ENCODE assay signal across 8 mouse cellular contexts in genomic region chr11:94129261-94130059, GRCm38 (mm10).
A peak's percentile ranks its signal among the peaks of the same experiment; 100 is the strongest.
DNase-seq lines count a peak whose midpoint lies in the region; ATAC-seq and TF ChIP-seq lines count a peak whose summit lies in the region.

No protein-coding gene starts in this region.

- TF ChIP-seq RAD21 in MEL (IDR thresholded peaks at IDR 0.05; ENCODE audit: low read depth, low read length), result peak; percentile 70

- H3K4me3 ChIP-seq in MEL (ENCODE audit: control insufficient read depth in 1 of 2, insufficient read depth in 1 of 2, low read depth in 2 of 2, low read length in 2 of 2), result no peak overlapping the region
- H3K4me3 ChIP-seq in gastrocnemius, adult 2 months, result peak overlapping the region; percentile 13
- no peak overlapping the region for H3K4me3 ChIP-seq in hindbrain, postnatal 0 days (ENCODE audit: low read length)
- H3K4me3 ChIP-seq in limb, embryonic 11.5 days (ENCODE audit: low read depth, low read length), result no peak overlapping the region

- H3K9me3 ChIP-seq in MEL (replicated peaks; ENCODE audit: insufficient read depth, low read length), result no peaks in the 10 kb centered on the region
- H3K9me3 ChIP-seq in hindbrain, postnatal 0 days (ENCODE audit: low read length), result no peaks in the 10 kb centered on the region
- H3K9me3 ChIP-seq in limb, embryonic 11.5 days (ENCODE audit: control insufficient read depth, low read length), result no peaks in the 10 kb centered on the region

- no peak for TF ChIP-seq POLR2A in MEL (IDR thresholded peaks at IDR 0.05; ENCODE audit: control insufficient read depth in 1 of 2, insufficient read depth in 1 of 2, low read depth in 1 of 2, low read length in 2 of 2, poor library complexity in 1 of 2)

- no peaks in the 10 kb centered on the region for H3K36me3 ChIP-seq in MEL (ENCODE audit: control insufficient read depth in 1 of 2, insufficient read depth in 2 of 2, low read length in 2 of 2)
- H3K36me3 ChIP-seq in hindbrain, postnatal 0 days (ENCODE audit: insufficient read depth, low read length), result no peaks in the 10 kb centered on the region
- H3K36me3 ChIP-seq in limb, embryonic 11.5 days (ENCODE audit: control insufficient read depth, insufficient read depth, low read length), result no peaks in the 10 kb centered on the region

- peak; percentile 27; the same call in 1 of the 2 replicates for ATAC-seq in hindbrain, postnatal 0 days
- peak; percentile 24; the same call in 1 of the 2 replicates for ATAC-seq in limb, embryonic 11.5 days (ENCODE audit: insufficient number of reproducible peaks, low FRiP score, low TSS enrichment, low read depth)

- no peak overlapping the region for H3K4me2 ChIP-seq in hindbrain, postnatal 0 days (ENCODE audit: low read depth, low read length)
- no peak overlapping the region for H3K4me2 ChIP-seq in limb, embryonic 11.5 days (ENCODE audit: low read depth, severe bottlenecking)

- no peak for TF ChIP-seq EP300 in MEL (IDR thresholded peaks at IDR 0.05; ENCODE audit: low read depth in 1 of 2, low read length in 2 of 2)

- H3K9ac ChIP-seq in MEL (ENCODE audit: control insufficient read depth, low read depth, low read length, poor library complexity, severe bottlenecking), result no peak overlapping the region
- H3K9ac ChIP-seq in hindbrain, postnatal 0 days (replicated peaks; ENCODE audit: low read length), result no peak overlapping the region; the same call in 1 of the 2 replicates
- no peak overlapping the region for H3K9ac ChIP-seq in limb, embryonic 11.5 days (ENCODE audit: low read length)

- intact Hi-C loops in gastrocnemius, adult 2 months (cut with DNase I), result loop anchor here (2.0 to 5.0 kb wide), 2 partner anchors 275 to 358 kb away; partner anchors contain the start of gene Spata20

- no peaks in the 10 kb centered on the region for H3K4me1 ChIP-seq in MEL (ENCODE audit: control insufficient read depth in 1 of 2, insufficient read depth in 2 of 2, low read length in 2 of 2)
- H3K4me1 ChIP-seq in hindbrain, postnatal 0 days (ENCODE audit: insufficient read depth, low read length), result peaks cover 8% of the 10 kb centered on the region
- peaks cover 14% of the 10 kb centered on the region for H3K4me1 ChIP-seq in limb, embryonic 11.5 days (ENCODE audit: control insufficient read depth, insufficient read depth, low read length)

- no peak overlapping the region for H3K27ac ChIP-seq in MEL (ENCODE audit: control insufficient read depth, low read depth, low read length)
- H3K27ac ChIP-seq in gastrocnemius, adult 2 months, result peak overlapping the region; percentile 80
- H3K27ac ChIP-seq in hindbrain, postnatal 0 days, result peak overlapping the region; percentile 32; the same call in 1 of the 2 replicates
- H3K27ac ChIP-seq in limb, embryonic 11.5 days (replicated peaks; ENCODE audit: low read depth, low read length), result no peak overlapping the region

- DNase-seq in B cell, adult 2 months, result peak; percentile 67 to 69
- DNase-seq in MEL (ENCODE audit: low read depth, low spot score), result peak; percentile 86
- peak; percentile 88 for DNase-seq in cerebellum, adult 9-10 months
- peak; percentile 74 for DNase-seq in gastrocnemius, adult 2 months
- peak; percentile 92 for DNase-seq in hindbrain, postnatal 0 days (ENCODE audit: low spot score)
- DNase-seq in limb, embryonic 11.5 days (ENCODE audit: low spot score), result peak; percentile 60
- peak; percentile 79 for DNase-seq in naive thymus-derived CD4-positive, alpha-beta T cell, adult 2 months (ENCODE audit: low read depth)
- peak; percentile 57 for DNase-seq in thymus, postnatal 14 days

- WGBS in hindbrain, postnatal 0 days, result 62% methylated on average over 12 of the region's 12 CpGs
- 62% methylated on average over 12 of the region's 12 CpGs for WGBS in limb, embryonic 11.5 days

- peak; percentile 83 to 92 (median 92) for TF ChIP-seq CTCF in MEL (IDR thresholded peaks at IDR 0.05 in 2 of 3, conservative IDR thresholded peaks at IDR 0.05 in 1 of 3; ENCODE audit: control insufficient read depth in 1 of 3, insufficient read depth in 1 of 3, low read depth in 2 of 3, low read length in 3 of 3, poor library complexity in 1 of 3, severe bottlenecking in 1 of 3)
- TF ChIP-seq CTCF in gastrocnemius, adult 2 months (IDR thresholded peaks at IDR 0.05), result peak; percentile 88
- TF ChIP-seq CTCF in hindbrain, postnatal 0 days (IDR thresholded peaks at IDR 0.05; ENCODE audit: low read depth), result peak; percentile 93

- no peaks in the 10 kb centered on the region for H3K79me2 ChIP-seq in MEL (ENCODE audit: control insufficient read depth, insufficient read depth, low read length, poor library complexity)

- H3K27me3 ChIP-seq in MEL (ENCODE audit: control insufficient read depth in 1 of 2, insufficient read depth in 2 of 2, low read length in 2 of 2), result no peaks in the 10 kb centered on the region
- no peaks in the 10 kb centered on the region for H3K27me3 ChIP-seq in hindbrain, postnatal 0 days (ENCODE audit: insufficient read depth, low read length)
- H3K27me3 ChIP-seq in limb, embryonic 11.5 days (ENCODE audit: control insufficient read depth, insufficient read depth, low read length), result no peaks in the 10 kb centered on the region

TF ChIP-seq in MEL, 35 proteins besides CTCF, POLR2A, EP300 and RAD21:
- TF ChIP-seq CHD1 (IDR thresholded peaks at IDR 0.05; ENCODE audit: low read depth, low read length), result no peak
- TF ChIP-seq ZKSCAN1 (IDR thresholded peaks at IDR 0.05; ENCODE audit: low read depth, low read length), result peak; percentile 79
- 0 out of 2 replicates have a peak, but pooled peaks have one; percentile 25 for TF ChIP-seq POLR2AphosphoS2 (IDR thresholded peaks at IDR 0.05; ENCODE audit: low read length)
- peak; percentile 48; the same call in 1 of the 2 replicates for TF ChIP-seq TBP (IDR thresholded peaks at IDR 0.05; ENCODE audit: low read depth, low read length)
- TF ChIP-seq ZC3H11A (IDR thresholded peaks at IDR 0.05; ENCODE audit: low read depth, low read length), result peak; percentile 65
- TF ChIP-seq ELF1 (IDR thresholded peaks at IDR 0.05; ENCODE audit: low read depth, low read length), result no peak
- 0 out of 2 replicates have a peak, but pooled peaks have one; percentile 18 for TF ChIP-seq JUND (IDR thresholded peaks at IDR 0.05; ENCODE audit: low read depth, low read length)
- no peak for TF ChIP-seq HCFC1 (IDR thresholded peaks at IDR 0.05; ENCODE audit: low read depth, low read length)
- TF ChIP-seq BHLHE40 (IDR thresholded peaks at IDR 0.05; ENCODE audit: borderline replicate concordance, low read depth, low read length), result no peak
- no peak for TF ChIP-seq USF1 (IDR thresholded peaks at IDR 0.05; ENCODE audit: low read depth, low read length)
- no peak for TF ChIP-seq MAX (IDR thresholded peaks at IDR 0.05; ENCODE audit: low read length)
- no peak for TF ChIP-seq MEF2A (IDR thresholded peaks at IDR 0.05; ENCODE audit: extremely low read depth, insufficient replicate concordance, low read depth, low read length, poor library complexity, severe bottlenecking)
- 0 out of 2 replicates have a peak, but pooled peaks have one; percentile 16 for TF ChIP-seq NRF1 (IDR thresholded peaks at IDR 0.05; ENCODE audit: insufficient read depth, low read depth, low read length, poor library complexity, severe bottlenecking)
- TF ChIP-seq KAT2A (conservative IDR thresholded peaks at IDR 0.05; ENCODE audit: low read depth, low read length), result no peak
- peak; percentile 95 for TF ChIP-seq SMC3 (IDR thresholded peaks at IDR 0.05; ENCODE audit: low read depth, low read length)
- no peak for TF ChIP-seq SIN3A (IDR thresholded peaks at IDR 0.05; ENCODE audit: low read length)
- no peak for TF ChIP-seq ETS1 (IDR thresholded peaks at IDR 0.05; ENCODE audit: low read depth, low read length)
TF ChIP-seq in MEL: peak in this region for 7.

Comparison
In these comparisons a context has a peak if more than half of its experiments do, and no peak if none do; other contexts are left out.
1. H3K27ac ChIP-seq: peak in gastrocnemius, adult 2 months (single experiment) and hindbrain, postnatal 0 days (single experiment); none in MEL (single experiment) and limb, embryonic 11.5 days (single experiment).
2. Peak in every context shown above with its lines, with median percentiles within 50 percentile points of each other: DNase-seq and CTCF ChIP-seq.